Mouse (Mus musculus) adrenal gland, postnatal 14 days (tissue): ENCODE data around the gene Ulk1. TPM values are rescaled to one million over a fixed set of nuclear protein-coding genes. Genes with fewer than 3 reads are reported as not detected.
"Not testable (repeated sequence)": the region's sequence is repeated elsewhere in the genome, so short reads cannot be mapped to it uniquely, and the experiment has no call there.

Experiments
- DNase-seq: peaks from one replicate; pipeline ENCODE4 v3.0.0; 2021; ENCODE audit warnings: mixed read lengths
- long read RNA-seq, 2 experiments: library from polyadenylated mRNA; stranded (forward); transcript quantifications; one replicate each; pipeline ENCODE4 v2.0.0; 2021
- total RNA-seq: library from RNA; stranded (reverse); gene quantifications from 2 replicates; pipeline ENCODE4 v1.2.3, GENCODE M21; 2021

The Ulk1 gene
- 49.0 and 50.7 TPM in 2 replicates for total RNA-seq
- long read RNA-seq, experiment 1, partial matches to known transcripts, result 12 of 18 reads
- long read RNA-seq, experiment 1, other reads (novel, unspliced or antisense), result 6 of 18 reads
- long read RNA-seq, experiment 2, partial matches to known transcripts, result 5 of 16 reads
- long read RNA-seq, experiment 2, other reads (novel, unspliced or antisense), result 11 of 16 reads

- DNase-seq, result peak; percentile 100
These were observed at the start of gene Ulk1 for GRCm38 (mm10) chr5:110809667-110810325. TSS of gene Ulk1 (minus strand) at chr5:110810097.

DNA sequence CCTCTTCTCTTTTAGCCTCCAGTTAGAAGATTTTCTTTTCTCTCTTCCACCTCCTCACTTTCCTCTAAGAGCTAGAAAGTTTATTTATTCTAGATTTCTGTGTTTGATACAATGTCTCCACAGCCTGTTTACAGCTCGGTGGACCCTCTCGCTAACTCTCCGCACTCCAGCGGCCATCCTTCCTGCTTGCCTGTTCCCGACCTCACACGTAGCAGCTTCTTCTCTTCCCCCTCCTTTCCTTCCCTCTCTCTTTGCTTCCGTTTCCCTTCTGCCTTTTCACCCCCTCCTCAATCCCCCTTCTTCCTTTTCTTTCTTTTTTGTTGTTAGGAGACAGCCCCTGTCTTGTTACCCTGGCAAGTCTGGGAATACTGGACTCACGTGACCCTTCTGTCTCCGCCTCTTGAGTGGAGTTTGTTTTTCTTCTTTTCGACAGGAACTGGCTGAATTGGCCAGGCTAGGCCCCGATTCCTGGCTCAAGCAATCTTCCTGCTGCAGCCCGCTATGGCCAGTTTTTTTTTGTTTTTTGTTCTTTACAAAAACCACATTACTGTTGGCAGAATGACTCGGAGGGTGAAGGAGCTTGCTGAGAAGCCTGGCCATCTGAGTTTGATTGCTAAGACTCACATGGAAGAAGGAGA, 49.2 kb upstream of the Ulk1 start:
- peak; percentile 58 for DNase-seq

DNA sequence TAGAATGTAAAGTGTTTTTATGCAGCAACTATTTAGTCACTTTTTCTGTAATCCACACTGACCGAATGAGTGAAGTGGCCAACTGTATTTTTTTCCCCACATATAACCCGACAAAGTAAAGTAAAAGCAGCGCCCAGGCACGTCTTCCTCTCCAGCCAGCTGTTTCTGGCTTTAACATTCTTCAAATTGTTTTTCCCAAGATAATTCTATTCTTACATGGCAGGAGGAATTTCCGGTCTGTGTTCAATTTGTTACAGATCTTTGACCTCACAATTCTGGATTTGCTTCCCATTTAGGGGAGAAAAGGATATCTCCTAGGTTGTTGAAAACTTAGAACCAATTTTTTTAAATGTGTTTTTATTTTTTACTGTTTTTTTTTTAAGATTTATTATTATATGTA, 47.2 kb upstream of the Ulk1 start:
- no peak for DNase-seq

DNA sequence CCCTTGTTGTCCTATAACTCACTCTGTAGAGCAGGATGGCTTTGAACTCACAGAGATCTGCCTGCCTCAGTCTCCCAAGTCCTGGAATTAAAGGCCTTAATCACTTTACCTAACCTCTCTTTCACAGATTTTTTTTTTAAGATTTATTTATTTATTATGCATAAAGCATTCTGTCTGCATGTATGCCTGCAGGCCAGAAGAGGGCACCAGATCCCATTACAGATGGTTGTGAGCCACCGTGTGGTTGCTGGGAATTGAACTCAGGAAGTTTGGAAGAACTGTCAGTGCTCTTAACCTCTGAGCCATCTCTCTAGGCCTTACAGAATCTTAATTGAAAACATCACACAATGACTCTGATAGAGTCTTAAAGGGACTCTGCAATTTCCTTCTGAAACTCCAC, 43.1 kb upstream of the Ulk1 start:
- DNase-seq, result no peak

DNA sequence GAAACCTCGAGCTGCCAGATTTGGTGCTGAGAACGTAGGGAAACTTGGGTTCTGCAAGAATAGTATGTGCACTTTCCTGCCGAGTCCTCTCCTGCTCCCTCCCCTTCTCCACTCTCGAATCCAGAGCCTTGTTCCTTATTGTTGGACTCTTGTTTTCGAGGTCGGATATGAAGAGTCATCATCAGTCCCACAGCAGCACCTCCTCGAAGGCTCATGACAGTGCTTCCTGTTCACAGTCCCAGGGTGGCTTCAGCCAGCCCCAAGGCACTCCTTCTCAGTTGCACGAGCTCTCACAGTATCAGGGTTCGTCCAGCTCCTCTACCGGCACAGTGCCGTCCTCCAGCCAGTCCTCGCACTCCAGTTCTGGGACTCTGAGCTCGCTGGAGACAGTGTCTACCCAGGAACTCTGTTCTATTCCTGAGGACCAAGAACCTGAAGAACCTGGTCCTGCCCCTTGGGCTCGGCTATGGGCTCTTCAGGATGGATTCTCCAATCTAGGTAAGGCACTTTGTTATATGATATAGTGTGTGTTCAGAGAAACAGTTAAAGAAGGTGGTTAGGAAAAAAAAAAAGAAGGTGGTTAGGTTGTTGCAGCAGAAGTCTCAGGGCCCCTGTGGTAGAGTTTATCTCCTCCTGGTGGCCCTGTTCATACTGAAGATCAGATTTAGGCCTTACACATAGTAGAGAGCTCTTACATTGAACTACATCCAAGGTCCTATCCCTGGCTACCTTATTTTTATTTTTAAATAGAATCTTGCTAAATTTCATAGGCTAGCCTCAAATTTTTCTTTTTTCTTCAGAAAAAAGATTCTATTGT, 31.4 kb upstream of the Ulk1 start:
- no peak for DNase-seq

- DNase-seq, result peak; percentile 62
These were observed 30.6 kb upstream of the Ulk1 start for GRCm38 (mm10) chr5:110840465-110840864.

GRCm38 (mm10) chr5:110839678-110840365, 29.9 kb upstream of the Ulk1 start, which contains the start of the genes Hscb and Chek2:
TSS of gene Hscb (minus strand) at chr5:110839777.
TSS of gene Chek2 (plus strand) at chr5:110839979.
- DNase-seq, result peak; percentile 96

DNA sequence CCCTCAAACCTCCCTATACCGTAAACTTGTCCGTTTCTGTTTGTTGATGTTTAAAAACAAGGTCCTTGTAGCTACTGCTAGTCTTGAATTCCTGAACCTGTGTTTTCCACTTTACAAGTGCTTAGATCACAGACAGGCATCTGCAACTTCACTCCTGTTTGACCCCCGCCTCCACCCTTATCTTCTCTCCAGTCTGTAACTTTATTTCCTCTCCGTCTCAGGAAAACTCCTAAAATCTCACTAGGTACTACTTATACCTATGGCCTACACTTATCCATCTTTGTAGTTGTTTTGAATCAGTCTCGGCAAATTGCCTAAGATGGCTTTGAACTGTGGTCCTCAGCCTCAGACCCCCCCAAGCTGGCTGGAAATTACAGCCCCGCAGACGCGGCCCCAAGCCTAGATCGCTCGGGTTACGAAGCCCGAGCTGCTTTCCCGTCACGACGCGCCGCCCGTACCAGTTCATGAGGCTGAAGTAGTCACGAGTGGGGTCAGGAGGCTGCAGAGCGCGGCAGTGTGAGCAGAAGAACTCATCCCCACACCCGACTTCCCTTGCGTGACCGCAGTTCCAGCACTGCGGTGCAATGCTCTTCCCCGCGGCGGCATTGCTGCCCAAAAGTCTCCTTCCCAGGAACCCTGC, 29.3 kb upstream of the Ulk1 start:
- no peak for DNase-seq

- not testable (repeated sequence) for DNase-seq
These were observed 28.1 kb upstream of the Ulk1 start for GRCm38 (mm10) chr5:110838016-110838415.

DNA sequence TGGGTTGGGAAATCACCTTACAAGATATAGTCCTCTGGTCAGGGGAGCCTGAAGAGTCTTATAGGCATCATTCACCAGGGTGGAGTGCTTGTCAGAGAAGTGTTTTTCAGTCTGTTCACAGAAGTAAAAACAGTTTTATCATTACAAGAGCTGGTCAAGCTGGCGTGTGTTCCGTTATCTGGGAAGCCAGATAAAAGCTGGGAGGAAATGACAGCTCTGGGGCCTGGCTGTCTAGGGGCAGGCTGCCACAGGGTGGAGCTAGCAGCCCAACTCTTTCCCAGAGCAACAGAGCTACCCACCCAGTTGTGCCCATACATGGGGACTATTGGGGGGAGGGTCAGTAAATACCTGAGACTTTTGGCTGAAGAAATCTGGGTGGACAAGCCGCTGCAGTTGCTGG, 26.1 kb upstream of the Ulk1 start:
- peak; percentile 63 for DNase-seq

DNA sequence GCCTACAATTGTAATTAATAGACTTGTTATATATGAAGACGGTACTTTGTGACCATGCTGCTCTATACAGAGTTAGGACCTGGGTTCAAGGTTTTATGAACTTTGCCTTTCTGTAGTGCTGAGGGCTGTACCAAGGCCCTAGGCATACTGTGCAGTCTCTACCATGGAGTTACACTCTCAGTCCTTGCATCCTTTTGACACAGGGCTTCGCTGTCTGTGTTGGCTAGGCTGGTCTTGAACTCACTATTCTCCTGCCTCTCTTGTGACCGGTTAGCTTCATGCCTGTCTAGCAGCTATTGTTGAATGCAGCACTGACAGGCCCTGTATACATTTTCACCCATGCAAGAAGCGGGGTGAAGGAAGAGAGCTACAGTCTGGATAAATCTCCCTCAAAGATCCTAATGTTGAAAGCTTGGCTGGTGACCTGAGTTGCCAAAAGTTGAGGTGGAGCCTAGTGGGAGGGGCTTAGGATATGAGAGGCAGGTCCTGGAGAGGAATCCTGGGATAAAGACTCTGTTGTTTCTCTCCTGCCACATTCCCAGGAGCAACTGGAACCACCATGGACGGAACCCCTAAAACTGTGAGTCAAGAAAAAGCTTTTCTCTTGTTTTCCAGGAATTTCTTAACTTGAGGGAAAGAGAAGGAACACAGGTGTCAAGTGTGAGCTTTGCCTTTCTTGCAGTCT, 21.3 kb upstream of the Ulk1 start:
- DNase-seq, result no peak

DNA sequence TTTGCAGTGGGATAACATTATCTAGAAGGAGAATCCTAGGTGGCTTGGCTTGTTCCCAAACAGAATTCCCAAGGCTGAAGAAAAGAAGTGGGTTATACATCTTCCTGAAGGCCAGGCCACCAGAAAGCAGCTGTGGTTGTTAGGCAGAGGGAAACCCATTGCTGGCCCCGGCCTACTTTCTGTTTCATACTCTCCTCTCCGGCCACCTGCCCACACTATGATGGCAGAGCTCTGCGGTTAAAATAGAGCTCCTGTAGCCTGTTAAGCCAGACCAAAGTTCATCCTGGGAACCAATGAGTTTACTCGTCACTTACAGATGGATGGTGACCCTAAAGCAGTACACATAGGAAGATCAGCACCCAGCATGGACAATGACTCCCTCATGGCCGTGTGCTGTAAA, 17.7 kb upstream of the Ulk1 start:
- no peak for DNase-seq

DNA sequence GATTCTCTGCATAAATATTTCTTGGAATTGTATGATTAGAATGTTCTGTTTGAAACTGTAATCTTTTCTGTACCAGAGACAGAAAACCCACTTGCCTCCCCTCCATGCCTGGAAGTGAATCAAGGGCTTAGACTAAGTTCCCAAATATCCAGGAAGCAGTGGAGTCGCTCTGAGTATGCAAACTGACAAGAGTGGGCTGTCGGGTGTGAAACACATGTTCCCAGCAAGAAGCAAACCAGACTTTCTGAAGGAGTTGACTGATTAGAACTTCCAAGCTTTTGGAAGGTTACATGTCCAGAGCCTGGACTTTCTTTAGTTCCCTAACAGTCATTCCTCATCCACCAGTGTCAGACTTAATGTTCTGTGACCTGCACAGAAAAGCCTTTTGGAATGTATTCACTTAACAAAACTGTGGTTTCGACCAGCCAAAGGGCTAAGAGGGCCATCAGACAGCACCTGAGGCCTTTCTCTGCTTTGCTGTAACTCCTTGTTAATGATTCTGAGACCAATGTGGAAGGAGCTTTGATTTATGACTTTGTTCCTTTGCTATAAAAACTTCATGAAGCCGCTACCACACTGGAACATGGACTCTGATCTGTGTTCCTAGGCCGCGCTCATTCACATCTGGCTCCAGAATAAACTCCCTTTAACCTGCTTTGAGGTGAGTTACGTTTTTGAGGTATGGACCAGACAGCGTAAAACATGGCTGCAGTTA, 17.0 kb upstream of the Ulk1 start:
- no peak for DNase-seq

DNA sequence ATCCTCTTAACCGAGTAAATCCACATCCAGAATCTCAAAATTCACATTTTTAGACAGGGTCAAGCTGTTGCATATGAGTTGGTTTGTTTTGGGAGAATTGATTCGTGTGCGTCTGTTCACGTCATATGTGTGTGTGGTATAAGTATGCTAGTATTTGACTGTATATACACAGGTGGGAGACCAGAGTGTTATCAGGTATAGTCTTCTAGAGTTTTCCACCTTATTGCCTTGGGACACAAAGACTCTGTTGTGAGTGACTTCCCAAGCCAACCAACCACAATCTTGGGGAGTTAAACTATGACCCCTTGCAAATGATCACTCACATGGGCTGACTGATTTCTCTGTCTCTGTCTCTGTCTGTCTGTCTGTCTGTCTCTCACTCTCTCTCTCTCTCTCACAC, 14.5 kb upstream of the Ulk1 start:
- no peak for DNase-seq

GRCm38 (mm10) chr5:110808821-110809666, 853 bp downstream of the Ulk1 start:
- DNase-seq, result peak; percentile 52

- peak; percentile 94 for DNase-seq
These were observed 1.8 kb downstream of the Ulk1 start for GRCm38 (mm10) chr5:110808061-110808631.

- DNase-seq, result no peak
These were observed 2.4 kb downstream of the Ulk1 start for GRCm38 (mm10) chr5:110807453-110807852.

DNA sequence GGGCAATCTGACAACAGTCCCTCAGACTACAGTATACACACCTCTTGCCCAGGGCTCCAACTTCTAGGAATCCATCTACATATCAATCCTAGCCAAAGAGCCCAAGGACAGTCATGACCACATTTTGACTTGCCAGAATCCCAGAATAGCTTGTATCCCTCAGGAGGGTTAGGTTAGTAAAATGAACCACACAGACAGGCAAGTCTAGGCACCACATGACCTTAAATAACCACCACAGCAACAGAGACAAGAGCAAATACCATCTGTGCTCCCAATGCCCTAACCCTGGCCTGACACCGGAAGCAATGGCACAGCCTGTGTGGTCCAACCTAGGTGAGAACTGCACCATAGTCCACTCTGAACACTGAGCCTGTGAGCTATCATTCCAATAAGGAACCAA, 3.2 kb downstream of the Ulk1 start:
- no peak for DNase-seq

- no peak for DNase-seq
These were observed 3.7 kb downstream of the Ulk1 start for GRCm38 (mm10) chr5:110806154-110806553.
